Mouse (Mus musculus): Measurements from ENCODE around the gene Me3.
A peak's percentile ranks its signal among the peaks of the same experiment; 100 is the strongest.

DNA sequence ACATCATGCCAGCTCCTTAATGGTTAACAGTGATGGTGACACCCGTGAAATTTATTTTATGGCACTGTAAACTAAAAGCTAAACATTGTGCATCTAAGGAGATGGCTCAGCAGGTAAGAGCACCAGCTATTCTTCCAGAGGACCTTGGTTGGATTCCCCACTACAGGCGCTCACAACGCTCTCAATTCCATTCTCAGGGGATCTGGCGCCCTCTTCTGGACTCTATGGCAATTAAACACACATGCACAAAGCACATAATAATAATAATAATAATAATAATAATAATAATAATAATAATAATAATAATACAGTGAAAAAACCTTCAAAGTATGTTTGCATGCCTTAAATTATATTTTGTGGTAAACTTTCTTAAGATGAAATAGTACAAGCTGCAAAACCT, 259.7 kb downstream of the Me3 start:
- TF ChIP-seq CTCF (IDR thresholded peaks at IDR 0.05; ENCODE audit: low read depth) (peak; percentile 21; the same call in 1 of the 2 replicates), EP300 (IDR thresholded peaks at IDR 0.05; ENCODE audit: low read depth) (no peak)

All from heart, postnatal 0 days (tissue).